Mouse (Mus musculus) intestine, embryonic 15.5 days (tissue): ENCODE measurements around the gene Thpo. TPM values are rescaled to one million over a fixed set of nuclear protein-coding genes. Genes with fewer than 3 reads are reported as not detected.

Source experiments
- polyA plus RNA-seq: library from polyadenylated mRNA; unstranded; fragments of >200 nt; fragmentation: Nextera tagmentation; extraction: Ambion mirVana; gene quantifications from 2 replicates; pipeline ENCODE4 v1.2.1, GENCODE M21; 2015

Thpo gene
- polyA plus RNA-seq, 1 experiment from 2014 or later, result 1.8 TPM

Other genes starting within 250 kb of the Thpo start
- gene Eif2b5, start 235.7 kb downstream of the Thpo start, polyA plus RNA-seq, result 99.4 and 102 TPM in 2 replicates
- gene Dvl3, start 217.5 kb downstream of the Thpo start, polyA plus RNA-seq, result 18.1 and 19.5 TPM in 2 replicates
- 614 and 624 TPM in 2 replicates for gene Ap2m1, start 199.0 kb downstream of the Thpo start, polyA plus RNA-seq
- 58.6 and 59.0 TPM in 2 replicates for gene Abcf3, start 185.9 kb downstream of the Thpo start, polyA plus RNA-seq
- gene Vwa5b2, start 145.0 kb downstream of the Thpo start, polyA plus RNA-seq, result 5.5 and 7.0 TPM in 2 replicates
- gene Eef1akmt4, start 122.9 kb downstream of the Thpo start, polyA plus RNA-seq, result 32.0 and 37.2 TPM in 2 replicates
- 0.19 TPM in 1 of 2 replicates, not detected in the other for gene Gm49333, start 122.9 kb downstream of the Thpo start, polyA plus RNA-seq
- gene Alg3, start 122.8 kb downstream of the Thpo start, polyA plus RNA-seq, result 40.1 and 46.0 TPM in 2 replicates
- 0.83 and 0.97 TPM in 2 replicates for gene Camk2n2, start 113.2 kb downstream of the Thpo start, polyA plus RNA-seq
- 1.3 and 1.6 TPM in 2 replicates for gene Ece2, start 104.7 kb downstream of the Thpo start, polyA plus RNA-seq
- gene Psmd2, start 82.9 kb downstream of the Thpo start, polyA plus RNA-seq, result 283 and 284 TPM in 2 replicates
- 183 and 196 TPM in 2 replicates for gene Eif4g1, start 66.2 kb downstream of the Thpo start, polyA plus RNA-seq
- gene Fam131a, start 41.3 kb downstream of the Thpo start, polyA plus RNA-seq, result 6.3 and 6.7 TPM in 2 replicates
- gene Polr2h, start 16.8 kb downstream of the Thpo start, polyA plus RNA-seq, result 104 and 112 TPM in 2 replicates
- gene Clcn2, start 16.8 kb downstream of the Thpo start, polyA plus RNA-seq, result 14.3 and 15.7 TPM in 2 replicates
- 3.3 and 3.6 TPM in 2 replicates for gene Chrd, start 1.4 kb downstream of the Thpo start, polyA plus RNA-seq